Mouse (Mus musculus) lung, postnatal 10 days (tissue): ENCODE results near the gene Lypd8.

Source experiments
- DNase-seq: peaks from one replicate; pipeline ENCODE4 v3.0.0; 2021

The Lypd8 gene

DNA sequence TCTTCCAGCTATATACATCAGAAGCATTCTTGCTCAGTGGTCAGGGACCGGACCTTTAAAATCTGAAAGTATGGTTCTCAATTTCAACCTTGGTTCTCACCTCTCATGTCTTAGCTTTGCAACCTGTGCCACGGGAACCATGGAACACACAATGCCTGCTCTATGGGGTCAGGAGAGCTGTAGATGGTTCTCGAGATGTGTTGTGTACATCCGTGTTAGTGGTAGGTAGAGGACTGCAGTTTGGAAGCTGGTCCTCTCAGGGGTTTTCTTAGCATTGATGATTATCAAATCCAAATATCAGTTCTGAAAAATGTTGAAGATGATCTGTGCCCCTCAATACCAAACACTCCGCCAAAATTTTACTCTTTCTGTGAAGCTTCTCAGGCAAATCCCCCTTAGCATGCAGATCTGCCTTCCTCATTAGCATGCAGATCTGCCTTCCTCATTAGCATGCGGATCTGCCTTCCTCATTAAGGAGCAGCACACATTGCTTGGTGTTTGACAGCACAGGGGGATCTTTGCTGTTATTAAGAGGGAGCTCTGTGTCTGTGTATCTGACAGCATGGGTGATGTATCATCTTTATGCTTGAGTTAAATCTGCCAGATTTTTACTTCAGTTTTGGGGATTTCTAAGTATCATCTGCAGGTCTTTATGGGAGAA lies 21.3 kb downstream of the Lypd8 start:
- DNase-seq: no peak

- DNase-seq: no peak
Observed at GRCm38 (mm10) chr11:58400655-58401054, 21.8 kb downstream of the Lypd8 start.

DNA sequence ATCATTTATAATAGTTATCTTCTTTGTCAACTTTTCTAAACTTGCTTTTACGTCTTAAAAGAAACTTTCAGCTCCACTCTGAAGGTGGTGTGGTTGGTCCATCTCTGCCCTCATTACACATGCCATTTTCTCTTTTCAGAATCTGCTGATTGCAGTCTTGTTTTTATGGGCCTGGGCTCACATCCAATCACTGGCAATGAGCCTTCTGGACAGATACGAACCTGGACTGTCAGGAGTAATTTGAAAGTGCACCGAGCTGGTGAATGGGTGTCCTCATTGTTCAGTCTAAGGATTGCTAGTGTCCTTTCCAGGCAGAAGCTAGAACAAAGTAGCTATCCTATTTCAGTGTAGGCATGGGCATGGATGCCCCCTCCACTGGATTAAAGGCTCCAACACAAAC lies 29.2 kb downstream of the Lypd8 start:
- DNase-seq: no peak

DNA sequence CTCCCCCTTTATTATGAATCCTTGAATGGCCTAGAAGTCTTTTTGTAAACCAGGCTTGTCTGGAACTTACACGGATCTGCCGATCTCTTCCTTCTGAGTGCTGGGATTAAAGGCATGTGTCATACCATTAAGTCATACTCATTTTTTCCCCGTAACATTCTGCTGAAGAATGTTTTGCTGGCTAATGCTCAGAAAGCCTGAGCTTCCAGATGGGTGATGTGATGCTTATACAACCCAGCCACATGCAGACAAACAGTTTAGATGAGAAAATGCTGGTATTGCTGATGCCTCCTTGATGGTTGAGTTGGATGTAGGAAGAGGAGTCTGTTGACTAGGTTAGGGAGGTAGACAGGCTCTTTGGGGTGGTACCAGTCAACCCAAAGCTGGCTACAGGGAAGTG lies 39.5 kb downstream of the Lypd8 start:
- DNase-seq: peak; percentile 13

DNA sequence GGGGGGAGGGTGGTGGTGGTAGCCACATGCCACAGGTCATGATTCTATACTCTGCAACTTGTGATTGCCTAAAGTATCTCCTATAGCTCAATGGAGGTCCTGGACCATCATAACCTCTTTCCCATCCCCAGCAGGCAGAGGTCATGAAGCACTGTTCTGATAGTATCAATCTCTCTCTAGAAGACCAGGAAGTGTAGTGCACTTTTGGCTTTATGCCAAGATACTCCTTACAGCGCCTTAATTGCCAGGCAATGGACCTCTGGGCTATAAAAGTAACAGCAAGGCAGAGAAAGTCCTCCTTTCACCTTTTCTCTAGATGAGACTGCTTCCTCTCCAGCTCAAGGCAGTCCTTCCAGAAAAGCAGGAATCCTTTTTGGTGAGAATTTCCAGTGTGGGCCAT lies 42.0 kb downstream of the Lypd8 start, which contains the start of gene 1810065E05Rik:
Gene 1810065E05Rik (plus strand): TSS at position 297 of the 400 bp plus-strand sequence.
- DNase-seq: no peak

DNA sequence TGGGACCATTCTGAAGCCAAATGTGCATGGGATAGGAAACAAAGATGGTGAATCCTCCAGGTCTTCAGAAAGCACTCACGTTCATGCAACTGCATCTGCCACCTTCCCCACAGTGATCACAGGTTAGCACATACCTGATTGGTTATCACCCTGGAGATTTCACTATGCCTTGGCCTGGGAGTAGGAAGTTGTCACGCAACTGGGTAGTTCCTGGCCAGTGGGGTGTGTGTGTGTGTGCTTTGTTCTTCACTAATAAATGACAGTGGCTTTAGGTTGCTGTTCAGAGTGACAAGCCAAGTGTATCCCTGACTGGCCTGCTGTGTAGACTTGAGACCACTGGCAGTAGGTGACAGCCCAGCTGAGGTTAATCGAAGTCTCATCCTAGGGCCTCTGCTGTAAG lies 53.4 kb downstream of the Lypd8 start, which contains the start of gene Gm12253:
Gene Gm12253 (plus strand): TSS at position 301 of the 400 bp plus-strand sequence.
- DNase-seq: no peak

- DNase-seq: no peak
Observed at GRCm38 (mm10) chr11:58437866-58438265, 59.0 kb downstream of the Lypd8 start.
